Mouse (Mus musculus): ENCODE data around the gene Grk1. TPM values are rescaled to one million over a fixed set of nuclear protein-coding genes. Genes with fewer than 3 reads are reported as not detected.

Grk1 gene
- polyA plus RNA-seq, 1 experiment from 2014 or later, result not detected

GRCm38 (mm10) chr8:13459431-13459830 is 54.5 kb downstream of the Grk1 start:
- Histone ChIP-seq H3K9ac (ENCODE audit: low read length) (no peak overlapping the region), H3K4me2 (ENCODE audit: low read depth) (no peak overlapping the region), H3K27ac (ENCODE audit: low read depth, low read length) (no peak overlapping the region), H3K4me1 (ENCODE audit: control insufficient read depth, insufficient read depth, low read length) (no peaks in the 10 kb centered on the region), H3K36me3 (ENCODE audit: control insufficient read depth, insufficient read depth, low read length) (no peaks in the 10 kb centered on the region), H3K9me3 (ENCODE audit: control insufficient read depth, low read length) (no peaks in the 10 kb centered on the region), H3K4me3 (ENCODE audit: low read depth, low read length) (no peak overlapping the region), H3K27me3 (ENCODE audit: control insufficient read depth, insufficient read depth, low read length) (no peaks in the 10 kb centered on the region)
- ATAC-seq (ENCODE audit: insufficient read depth, low FRiP score, low TSS enrichment) (no peak), DNase-seq (ENCODE audit: low spot score) (no peak)
- WGBS, result 85% methylated on average over 4 of the region's 4 CpGs

GRCm38 (mm10) chr8:13461085-13461765 is 56.3 kb downstream of the Grk1 start:
- Histone ChIP-seq H3K4me3 (ENCODE audit: low read depth, low read length) (no peak overlapping the region), H3K4me2 (ENCODE audit: low read depth) (no peak overlapping the region), H3K9ac (ENCODE audit: low read length) (no peak overlapping the region), H3K27ac (ENCODE audit: low read depth, low read length) (no peak overlapping the region), H3K27me3 (ENCODE audit: control insufficient read depth, insufficient read depth, low read length) (no peaks in the 10 kb centered on the region), H3K36me3 (ENCODE audit: control insufficient read depth, insufficient read depth, low read length) (no peaks in the 10 kb centered on the region), H3K4me1 (ENCODE audit: control insufficient read depth, insufficient read depth, low read length) (no peaks in the 10 kb centered on the region), H3K9me3 (ENCODE audit: control insufficient read depth, low read length) (no peaks in the 10 kb centered on the region)
- WGBS, result 82% methylated on average over 17 of the region's 17 CpGs
- ATAC-seq (ENCODE audit: insufficient read depth, low FRiP score, low TSS enrichment) (no peak), DNase-seq (ENCODE audit: low spot score) (no peak)

DNA sequence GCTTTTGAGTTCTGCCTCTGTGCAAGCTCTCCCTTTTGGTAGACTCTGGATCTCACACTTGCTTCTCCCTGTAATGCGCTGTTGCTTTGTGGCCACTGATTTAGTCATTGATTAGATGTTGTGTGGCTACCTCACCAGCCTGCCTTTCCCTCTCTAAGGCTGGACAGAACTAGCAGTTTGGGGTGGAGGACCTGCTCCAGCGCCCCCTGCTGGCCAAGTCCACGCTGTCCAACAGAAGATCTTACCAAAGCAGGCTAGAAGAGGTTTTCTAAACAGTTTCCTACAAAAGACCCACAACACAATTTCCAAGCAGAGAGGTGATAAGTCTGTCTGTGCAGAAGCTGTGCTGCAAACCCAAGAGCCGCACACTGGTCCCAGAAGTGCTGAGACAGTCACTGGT is 57.0 kb downstream of the Grk1 start:
- 38% methylated on average over 4 of the region's 4 CpGs for WGBS
- no peak for ATAC-seq (ENCODE audit: insufficient read depth, low FRiP score, low TSS enrichment)

DNA sequence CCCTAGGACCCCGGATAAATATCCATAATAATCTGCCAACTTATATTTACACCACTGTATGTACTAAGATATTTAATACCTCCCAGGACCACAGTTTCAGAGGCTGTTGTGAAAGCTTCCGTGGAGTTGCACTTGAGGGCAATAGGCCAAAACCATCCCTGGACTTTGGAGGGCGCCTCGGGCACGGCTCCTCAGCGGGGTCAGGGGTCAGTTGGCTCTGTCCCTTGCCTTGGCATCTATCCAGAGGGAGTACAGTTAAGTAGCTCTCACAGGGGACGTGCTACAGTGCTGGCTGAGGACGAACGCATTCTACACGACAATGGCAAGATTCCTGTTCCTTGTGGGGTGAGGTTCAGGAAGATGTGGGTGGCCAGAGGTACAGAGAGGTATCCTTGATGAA is 57.5 kb downstream of the Grk1 start:
- Histone ChIP-seq H3K4me3 (ENCODE audit: low read depth, low read length) (no peak overlapping the region), H3K9me3 (ENCODE audit: control insufficient read depth, low read length) (no peaks in the 10 kb centered on the region), H3K9ac (ENCODE audit: low read length) (no peak overlapping the region), H3K4me1 (ENCODE audit: control insufficient read depth, insufficient read depth, low read length) (no peaks in the 10 kb centered on the region), H3K27ac (ENCODE audit: low read depth, low read length) (no peak overlapping the region), H3K4me2 (ENCODE audit: low read depth) (no peak overlapping the region), H3K36me3 (ENCODE audit: control insufficient read depth, insufficient read depth, low read length) (no peaks in the 10 kb centered on the region), H3K27me3 (ENCODE audit: control insufficient read depth, insufficient read depth, low read length) (no peaks in the 10 kb centered on the region)
- 88% methylated on average over 10 of the region's 10 CpGs for WGBS
- ATAC-seq (ENCODE audit: insufficient read depth, low FRiP score, low TSS enrichment) (no peak), DNase-seq (ENCODE audit: low spot score) (no peak)

More for the DNA sequence above, 57.0 kb downstream of the Grk1 start:
- no peaks in the 10 kb centered on the region for H3K27me3 ChIP-seq (ENCODE audit: control insufficient read depth, insufficient read depth, low read length)
- H3K27ac ChIP-seq (ENCODE audit: low read depth, low read length), result no peak overlapping the region
- no peaks in the 10 kb centered on the region for H3K9me3 ChIP-seq (ENCODE audit: control insufficient read depth, low read length)
- H3K4me2 ChIP-seq (ENCODE audit: low read depth), result no peak overlapping the region
- DNase-seq (ENCODE audit: low spot score), result peak; percentile 76
- no peaks in the 10 kb centered on the region for H3K36me3 ChIP-seq (ENCODE audit: control insufficient read depth, insufficient read depth, low read length)
- H3K9ac ChIP-seq (ENCODE audit: low read length), result no peak overlapping the region
- no peak overlapping the region for H3K4me3 ChIP-seq (ENCODE audit: low read depth, low read length)
- H3K4me1 ChIP-seq (ENCODE audit: control insufficient read depth, insufficient read depth, low read length), result no peaks in the 10 kb centered on the region

DNA sequence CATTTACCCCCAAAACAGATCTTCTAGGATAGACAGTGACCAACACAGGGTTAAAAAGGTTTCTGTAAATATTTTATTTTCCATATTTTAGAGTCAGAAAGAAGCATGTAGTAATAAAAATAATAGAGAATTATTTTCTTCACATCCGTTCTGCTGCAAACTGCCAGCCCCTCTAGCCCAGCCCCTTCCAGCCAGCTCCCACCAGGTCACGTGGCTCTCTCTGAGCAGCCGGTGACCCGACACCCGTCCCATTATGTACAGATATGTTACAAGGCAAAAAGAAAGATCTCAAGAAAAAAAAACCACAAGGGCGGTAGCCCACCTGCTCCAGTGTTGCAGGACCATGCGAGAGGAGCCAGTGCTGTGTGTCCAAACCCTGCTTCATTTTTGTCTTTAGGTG is 60.4 kb downstream of the Grk1 start:
- H3K4me1 ChIP-seq (ENCODE audit: control insufficient read depth, insufficient read depth, low read length), result no peaks in the 10 kb centered on the region
- no peaks in the 10 kb centered on the region for H3K9me3 ChIP-seq (ENCODE audit: control insufficient read depth, low read length)
- no peak overlapping the region for H3K9ac ChIP-seq (ENCODE audit: low read length)
- no peak overlapping the region for H3K27ac ChIP-seq (ENCODE audit: low read depth, low read length)
- H3K4me2 ChIP-seq (ENCODE audit: low read depth), result no peak overlapping the region
- DNase-seq (ENCODE audit: low spot score) (no peak), ATAC-seq (ENCODE audit: insufficient read depth, low FRiP score, low TSS enrichment) (no peak)
- WGBS, result 67% methylated on average over 7 of the region's 7 CpGs
- H3K36me3 ChIP-seq (ENCODE audit: control insufficient read depth, insufficient read depth, low read length), result no peaks in the 10 kb centered on the region
- no peaks in the 10 kb centered on the region for H3K27me3 ChIP-seq (ENCODE audit: control insufficient read depth, insufficient read depth, low read length)
- no peak overlapping the region for H3K4me3 ChIP-seq (ENCODE audit: low read depth, low read length)

DNA sequence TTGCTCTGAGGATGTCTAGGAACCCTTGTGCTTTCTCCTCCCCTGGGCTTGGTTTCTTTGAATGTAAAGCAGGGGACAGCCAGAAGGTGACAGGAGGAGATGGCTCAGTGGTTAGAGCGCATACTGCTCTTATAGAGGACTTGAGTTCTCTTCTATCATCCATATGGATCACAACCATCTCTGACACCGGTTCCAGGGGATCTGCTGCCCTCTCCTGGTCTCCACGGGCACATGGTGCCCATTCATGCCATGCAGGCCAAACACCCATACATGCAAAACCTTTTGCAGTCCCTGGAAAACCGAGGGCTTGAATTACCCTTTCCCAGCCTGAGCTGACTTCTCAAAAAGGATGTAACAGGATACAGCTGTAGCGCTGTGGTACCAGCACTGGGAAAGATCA is 62.1 kb downstream of the Grk1 start:
- Histone ChIP-seq H3K27me3 (ENCODE audit: control insufficient read depth, insufficient read depth, low read length) (no peaks in the 10 kb centered on the region), H3K4me1 (ENCODE audit: control insufficient read depth, insufficient read depth, low read length) (no peaks in the 10 kb centered on the region), H3K9ac (ENCODE audit: low read length) (no peak overlapping the region), H3K9me3 (ENCODE audit: control insufficient read depth, low read length) (no peaks in the 10 kb centered on the region), H3K4me2 (ENCODE audit: low read depth) (no peak overlapping the region), H3K27ac (ENCODE audit: low read depth, low read length) (no peak overlapping the region), H3K36me3 (ENCODE audit: control insufficient read depth, insufficient read depth, low read length) (no peaks in the 10 kb centered on the region), H3K4me3 (ENCODE audit: low read depth, low read length) (no peak overlapping the region)
- 70% methylated on average over 5 of the region's 5 CpGs for WGBS
- no peak for DNase-seq (ENCODE audit: low spot score)
- ATAC-seq (ENCODE audit: insufficient read depth, low FRiP score, low TSS enrichment), result no peak

DNA sequence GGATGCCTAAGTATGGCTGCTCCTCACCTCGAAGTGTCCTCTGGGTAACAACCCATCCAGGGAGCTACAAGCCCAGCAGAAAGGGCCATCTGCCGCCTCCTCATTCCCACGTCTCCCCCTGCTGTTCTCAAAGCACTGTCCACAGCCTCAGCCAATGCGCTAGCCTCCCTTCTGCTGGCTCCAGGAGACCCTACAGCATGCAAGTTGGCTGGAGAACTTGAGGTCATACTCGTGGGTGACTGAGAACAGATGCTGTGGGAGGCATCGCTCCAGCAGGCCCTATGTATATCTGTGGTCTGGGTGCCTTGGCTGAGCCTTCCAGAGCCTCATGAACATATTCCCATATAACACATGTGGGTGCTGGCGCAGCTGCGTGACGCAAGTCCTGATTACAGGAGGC is 63.9 kb downstream of the Grk1 start:
- WGBS, result 80% methylated on average over 9 of the region's 9 CpGs
- no peak for DNase-seq (ENCODE audit: low spot score)
- ATAC-seq (ENCODE audit: insufficient read depth, low FRiP score, low TSS enrichment), result no peak
- H3K36me3 ChIP-seq (ENCODE audit: control insufficient read depth, insufficient read depth, low read length), result no peaks in the 10 kb centered on the region
- no peak overlapping the region for H3K4me2 ChIP-seq (ENCODE audit: low read depth)
- H3K27ac ChIP-seq (ENCODE audit: low read depth, low read length), result no peak overlapping the region
- H3K4me1 ChIP-seq (ENCODE audit: control insufficient read depth, insufficient read depth, low read length), result no peaks in the 10 kb centered on the region
- H3K9ac ChIP-seq (ENCODE audit: low read length), result no peak overlapping the region
- H3K4me3 ChIP-seq (ENCODE audit: low read depth, low read length), result no peak overlapping the region
- no peaks in the 10 kb centered on the region for H3K9me3 ChIP-seq (ENCODE audit: control insufficient read depth, low read length)
- H3K27me3 ChIP-seq (ENCODE audit: control insufficient read depth, insufficient read depth, low read length), result no peaks in the 10 kb centered on the region

DNA sequence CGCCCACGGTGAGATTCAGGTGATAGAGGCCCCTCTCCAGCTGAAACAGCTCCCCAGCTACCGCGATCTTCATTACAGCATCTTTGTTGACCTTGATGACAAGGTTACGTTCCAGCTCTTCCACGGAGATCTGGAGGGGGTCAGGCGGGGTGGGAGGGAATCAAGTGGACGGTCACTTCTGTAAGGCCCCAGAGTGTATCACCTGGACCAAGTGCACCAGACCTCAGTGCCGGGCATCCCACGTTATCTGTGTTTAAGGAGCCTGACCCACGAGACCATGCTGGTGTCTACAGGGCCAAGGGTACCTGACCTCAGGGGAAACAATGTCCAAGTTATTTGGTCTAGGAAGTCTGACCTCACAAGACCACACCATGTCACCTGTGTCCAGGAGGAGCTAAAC is 66.6 kb downstream of the Grk1 start:
- DNase-seq (ENCODE audit: low spot score) (no peak), ATAC-seq (ENCODE audit: insufficient read depth, low FRiP score, low TSS enrichment) (no peak)
- no peak overlapping the region for H3K4me3 ChIP-seq (ENCODE audit: low read depth, low read length)
- no peaks in the 10 kb centered on the region for H3K27me3 ChIP-seq (ENCODE audit: control insufficient read depth, insufficient read depth, low read length)
- no peaks in the 10 kb centered on the region for H3K4me1 ChIP-seq (ENCODE audit: control insufficient read depth, insufficient read depth, low read length)
- H3K36me3 ChIP-seq (ENCODE audit: control insufficient read depth, insufficient read depth, low read length), result no peaks in the 10 kb centered on the region
- H3K27ac ChIP-seq (ENCODE audit: low read depth, low read length), result no peak overlapping the region
- H3K9ac ChIP-seq (ENCODE audit: low read length), result no peak overlapping the region
- H3K9me3 ChIP-seq (ENCODE audit: control insufficient read depth, low read length), result no peaks in the 10 kb centered on the region
- WGBS, result 84% methylated on average over 11 of the region's 11 CpGs
- no peak overlapping the region for H3K4me2 ChIP-seq (ENCODE audit: low read depth)
